Mouse (Mus musculus): ENCODE results near the gene Fbxo9.

The Fbxo9 gene

DNA sequence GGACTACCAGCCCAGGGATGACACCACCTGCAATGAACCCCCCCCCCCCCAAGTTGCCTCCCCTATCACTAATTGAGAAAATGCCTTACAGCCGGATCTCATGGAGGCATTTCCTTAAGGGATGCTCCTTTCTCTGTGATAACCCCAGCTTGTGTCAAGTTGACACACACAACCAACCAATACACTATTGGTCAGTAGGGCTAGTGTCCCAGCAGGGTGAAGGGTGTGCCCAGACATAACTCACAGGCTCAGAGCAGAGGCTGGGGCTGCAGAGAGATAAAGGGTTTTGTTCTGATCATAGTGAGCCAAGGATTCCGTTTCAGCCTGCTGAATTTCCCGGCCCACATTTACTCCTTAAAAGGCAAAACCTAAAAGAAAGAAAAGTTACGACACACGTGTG is 38.4 kb downstream of the Fbxo9 start:
- no peak for DNase-seq (ENCODE audit: low read depth, low spot score)

DNA sequence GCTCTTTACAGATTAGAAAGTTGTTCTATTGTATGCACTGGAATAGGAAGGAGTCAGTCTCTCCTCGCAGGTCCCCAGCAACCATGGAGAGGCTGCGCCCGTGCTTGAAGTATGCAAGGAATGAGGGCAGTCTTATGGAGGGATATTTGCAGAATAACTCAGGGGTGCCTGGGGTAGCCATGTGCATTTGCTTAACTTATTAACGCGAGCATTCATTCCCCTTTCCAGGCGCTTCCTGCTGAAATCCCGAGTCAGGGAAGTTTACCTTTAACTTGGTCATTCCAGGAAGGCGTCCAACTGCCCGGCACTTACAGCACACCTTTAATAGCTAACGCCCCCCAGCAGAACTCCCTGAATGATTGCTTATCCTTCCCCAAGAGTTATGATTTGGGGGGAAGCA is 44.7 kb downstream of the Fbxo9 start:
- DNase-seq (ENCODE audit: low read depth, low spot score): no peak

DNA sequence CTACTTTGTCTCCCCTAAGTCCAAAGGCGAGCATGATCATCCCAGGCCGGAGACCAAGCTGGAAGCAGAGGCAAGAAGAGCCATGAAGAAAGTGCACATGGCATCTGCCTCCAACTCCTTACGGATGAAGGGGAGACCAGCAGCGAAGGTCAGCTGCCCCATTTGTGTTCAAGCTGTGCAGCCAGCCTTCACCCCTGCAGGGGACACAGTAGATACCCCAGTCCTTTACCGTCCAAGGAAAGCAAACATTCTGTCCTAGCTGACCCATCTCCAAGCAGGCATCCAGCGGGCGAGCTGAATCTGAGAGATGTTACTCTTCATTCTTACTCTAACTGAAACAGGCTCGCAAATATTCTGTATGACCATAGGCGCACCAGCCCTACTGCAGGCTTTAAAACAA is 46.5 kb downstream of the Fbxo9 start:
- DNase-seq (ENCODE audit: low read depth, low spot score): no peak

DNA sequence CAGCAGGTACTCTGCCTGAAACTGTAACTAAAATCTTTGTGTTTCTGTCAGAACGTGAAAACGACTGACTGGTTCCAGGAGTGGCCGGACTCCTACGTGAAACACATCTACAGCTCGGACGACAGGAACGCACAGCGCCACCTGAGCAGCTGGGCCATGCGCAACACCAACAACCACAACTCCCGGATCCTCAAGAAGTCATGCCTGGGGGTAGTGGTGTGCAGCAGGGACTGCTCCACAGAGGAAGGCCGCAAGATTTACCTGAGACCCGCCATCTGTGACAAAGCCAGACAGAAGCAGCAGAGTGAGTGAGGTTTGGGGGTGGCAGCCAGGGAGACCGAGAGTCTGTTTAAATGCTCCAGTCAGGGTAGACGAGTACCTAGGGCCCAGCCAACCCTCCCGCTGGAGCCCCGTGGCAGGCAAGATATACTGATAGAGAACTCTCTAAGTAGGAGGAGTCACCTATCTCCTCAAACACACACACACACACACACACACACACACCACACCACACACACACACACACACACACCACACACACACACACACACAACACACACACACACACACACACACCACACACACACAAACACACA is 49.2 kb downstream of the Fbxo9 start:
- DNase-seq (ENCODE audit: low read depth, low spot score): no peak

DNA sequence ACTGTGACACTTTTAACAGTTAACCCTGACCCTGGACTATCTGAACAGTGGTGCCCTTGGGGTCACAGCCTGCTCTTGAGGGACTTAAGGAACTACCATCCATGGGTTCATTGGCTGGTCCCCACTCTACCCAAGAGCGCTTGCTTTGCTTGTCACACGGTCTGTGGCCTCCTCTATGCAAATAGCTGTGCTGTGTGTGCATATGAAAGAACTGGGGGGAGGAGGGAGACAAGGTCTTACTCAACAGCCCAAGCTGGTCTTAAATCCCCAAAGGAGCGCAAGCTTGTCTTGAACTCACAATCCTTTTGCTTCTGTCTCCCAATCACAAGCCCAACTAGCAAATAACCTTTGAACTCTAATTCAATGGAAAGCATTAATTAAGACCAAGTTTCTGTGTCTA is 54.6 kb downstream of the Fbxo9 start:
- no peak for DNase-seq (ENCODE audit: low read depth, low spot score)

DNA sequence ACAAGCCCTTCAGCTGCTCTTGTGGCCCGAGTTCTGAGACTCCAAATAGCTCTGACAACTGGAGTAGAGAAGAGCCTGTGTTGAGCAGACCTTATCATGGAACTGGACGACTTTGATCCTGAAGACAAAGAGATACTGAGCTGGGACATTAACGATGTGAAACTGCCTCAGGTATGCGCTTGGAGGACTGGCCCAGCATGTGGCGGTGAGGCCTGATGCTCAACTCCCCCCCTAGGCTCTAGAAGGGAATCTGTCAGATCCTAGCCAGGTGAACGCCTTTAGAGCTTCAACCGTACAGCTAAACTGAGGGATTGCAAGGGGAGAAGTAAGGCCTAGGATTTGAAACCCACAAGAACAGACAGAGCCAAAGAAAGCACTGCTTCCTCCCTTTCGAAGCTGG is 55.0 kb downstream of the Fbxo9 start:
- DNase-seq (ENCODE audit: low read depth, low spot score): no peak

DNA sequence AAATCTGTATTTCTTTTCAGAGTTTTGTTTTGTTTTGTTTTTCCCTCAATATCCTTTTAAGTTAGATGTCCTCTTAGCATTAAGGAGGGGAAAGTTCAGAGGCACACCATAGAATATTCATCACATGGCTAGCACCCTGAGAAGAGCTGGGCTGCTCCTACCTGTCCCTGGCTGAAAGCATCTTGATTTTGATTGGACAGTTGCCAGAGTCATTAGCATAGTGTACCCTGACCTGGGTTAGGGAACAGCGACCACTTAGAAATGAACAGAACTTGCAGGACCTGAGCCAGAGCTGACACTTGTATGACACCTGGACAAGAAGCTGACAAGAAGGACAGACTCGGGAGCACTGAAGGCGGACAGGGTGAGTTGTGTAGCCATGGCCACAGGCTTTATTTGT is 57.2 kb downstream of the Fbxo9 start, which contains the start of gene Gcm1:
Gene Gcm1, plus strand, starts transcription at position 248 of the 400 bp plus-strand sequence.
- DNase-seq (ENCODE audit: low read depth, low spot score): no peak

DNA sequence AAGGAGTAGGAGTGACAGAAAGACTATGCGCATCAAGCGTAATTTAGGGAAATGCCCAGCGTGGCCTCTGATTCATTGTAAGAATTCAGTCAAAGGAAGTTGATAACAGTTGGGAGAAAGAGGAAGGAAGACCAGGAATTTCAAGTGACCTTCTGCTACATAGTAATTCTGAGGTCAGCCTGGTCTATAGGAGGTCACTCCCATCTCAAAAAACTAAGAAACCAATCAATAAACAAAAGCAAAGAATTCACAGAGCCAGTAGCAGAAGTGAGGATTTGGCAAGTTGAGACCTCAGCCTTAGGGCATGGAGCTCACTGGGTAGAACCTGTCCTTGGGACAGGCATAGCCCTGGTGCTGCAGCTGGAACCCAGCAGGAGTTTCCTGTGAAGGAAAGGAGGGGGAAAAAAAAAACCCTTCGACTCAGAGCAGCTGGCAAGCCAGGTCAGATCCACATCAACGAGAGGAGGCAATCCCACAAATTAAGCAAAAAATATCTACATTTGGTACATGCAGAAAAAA is 58.4 kb downstream of the Fbxo9 start:
- DNase-seq (ENCODE audit: low read depth, low spot score): no peak

DNA sequence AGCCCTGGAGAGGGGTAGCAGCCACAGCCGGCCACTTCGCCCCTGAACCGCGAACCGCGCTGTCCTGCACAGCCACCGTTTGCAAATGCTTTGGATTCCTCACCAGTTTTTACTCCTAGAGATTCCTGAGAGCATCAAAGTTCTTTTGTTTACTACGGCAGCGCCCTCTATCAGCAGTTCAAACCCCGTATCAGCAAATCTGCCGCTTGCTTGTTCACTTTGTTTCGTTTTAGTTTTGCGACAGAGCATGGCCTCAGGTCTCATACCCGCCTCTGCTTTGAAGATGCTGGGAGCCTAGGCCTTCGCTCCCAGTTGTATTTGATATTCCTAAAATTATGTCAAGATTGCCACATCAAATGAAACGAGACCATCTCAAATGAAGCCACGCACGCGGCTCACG is 62.1 kb downstream of the Fbxo9 start:
- DNase-seq (ENCODE audit: low read depth, low spot score): no peak

DNA sequence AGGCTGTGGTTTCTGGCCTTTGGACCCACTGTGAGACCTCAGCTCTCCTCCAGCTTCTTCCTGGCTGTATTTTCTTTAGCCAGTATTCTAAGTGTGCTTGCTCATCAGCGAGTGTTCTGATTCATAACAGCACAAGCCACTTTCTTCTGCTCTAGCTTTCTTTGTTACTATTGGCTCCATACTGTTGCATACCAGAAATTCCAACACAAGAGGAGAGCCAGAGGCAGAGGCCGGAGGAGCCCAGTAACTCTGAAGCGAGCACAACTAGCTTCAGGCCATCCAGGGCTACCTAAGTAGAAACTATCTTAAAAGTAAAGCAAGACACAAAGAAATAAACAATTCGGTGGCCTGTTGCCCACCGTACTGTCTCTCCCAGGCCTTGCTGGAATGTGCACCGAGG is 63.7 kb downstream of the Fbxo9 start:
- no peak for DNase-seq (ENCODE audit: low read depth, low spot score)

DNA sequence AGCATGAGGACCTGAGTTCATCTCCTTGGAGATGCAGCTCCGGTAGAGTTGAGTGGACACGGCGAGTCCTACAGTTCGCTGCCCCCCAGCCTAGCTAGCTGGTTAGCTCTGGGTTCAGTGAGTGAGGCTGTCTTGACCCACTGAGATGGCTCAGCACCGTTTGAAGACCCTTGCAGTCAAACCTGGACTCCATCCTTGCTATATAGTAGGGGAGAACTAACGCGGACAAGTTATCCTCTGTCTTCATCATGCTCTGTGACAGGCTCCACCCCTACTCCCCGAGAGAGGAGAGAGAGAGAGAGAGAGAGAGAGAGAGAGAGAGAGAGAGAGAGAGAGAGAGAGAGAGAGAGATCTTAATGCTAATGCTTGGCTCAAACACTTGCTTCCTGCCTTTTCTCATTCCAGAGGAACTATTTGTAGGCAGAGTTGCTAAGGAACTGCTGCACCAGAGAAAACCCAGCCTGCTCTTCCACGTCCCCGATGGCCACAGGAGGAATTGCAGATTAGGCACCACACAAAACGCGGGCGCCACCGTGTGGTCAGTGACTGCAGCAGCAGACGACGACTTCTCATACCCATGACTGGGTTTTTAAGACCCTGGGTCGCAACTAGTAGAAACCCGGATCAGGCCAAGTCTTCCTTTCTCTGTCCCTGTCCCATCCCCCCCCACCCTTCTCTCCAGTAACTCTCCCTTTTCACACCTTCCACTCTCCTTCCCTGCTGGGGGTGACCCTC is 69.9 kb downstream of the Fbxo9 start:
- DNase-seq (ENCODE audit: low read depth, low spot score): peak; percentile 94

DNA sequence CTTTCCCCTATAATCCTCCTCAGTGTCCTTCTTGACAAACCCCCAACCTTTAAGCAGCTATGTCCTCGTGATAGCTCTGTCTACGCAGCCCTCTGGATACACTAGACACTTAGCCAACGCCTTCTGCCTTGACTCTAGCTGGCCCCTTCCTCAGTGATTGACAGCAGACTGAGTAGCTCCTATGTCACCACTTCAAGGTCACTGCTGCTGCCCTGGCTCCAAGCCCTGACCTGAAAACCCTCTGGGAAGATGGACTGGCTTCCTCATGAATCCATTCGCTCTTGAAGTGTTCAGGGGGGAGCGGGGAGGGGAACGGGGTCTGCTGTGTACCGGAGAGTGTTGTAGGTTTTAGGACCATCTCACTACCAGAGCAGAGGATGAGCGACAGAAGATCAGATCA is 73.0 kb downstream of the Fbxo9 start:
- no peak for DNase-seq (ENCODE audit: low read depth, low spot score)

DNA sequence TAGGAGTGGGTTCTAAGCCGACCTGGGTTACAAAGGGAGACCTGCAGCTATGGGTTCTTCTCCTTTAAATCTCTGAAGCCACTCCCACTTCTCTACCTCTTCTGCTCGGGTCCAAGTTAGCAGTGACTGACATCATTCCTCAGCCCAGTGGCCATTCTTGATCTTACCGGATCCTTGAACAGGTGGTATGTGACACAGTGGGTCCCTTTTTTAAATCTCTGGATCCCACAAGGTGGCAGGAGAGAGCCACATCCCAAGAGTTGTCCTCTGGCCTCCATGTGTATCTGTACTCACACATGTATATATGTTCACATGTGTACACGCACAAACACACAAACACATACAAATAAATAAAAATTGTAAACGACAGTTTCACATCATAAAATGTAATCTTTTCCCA is 73.6 kb downstream of the Fbxo9 start:
- no peak for DNase-seq (ENCODE audit: low read depth, low spot score)

DNA sequence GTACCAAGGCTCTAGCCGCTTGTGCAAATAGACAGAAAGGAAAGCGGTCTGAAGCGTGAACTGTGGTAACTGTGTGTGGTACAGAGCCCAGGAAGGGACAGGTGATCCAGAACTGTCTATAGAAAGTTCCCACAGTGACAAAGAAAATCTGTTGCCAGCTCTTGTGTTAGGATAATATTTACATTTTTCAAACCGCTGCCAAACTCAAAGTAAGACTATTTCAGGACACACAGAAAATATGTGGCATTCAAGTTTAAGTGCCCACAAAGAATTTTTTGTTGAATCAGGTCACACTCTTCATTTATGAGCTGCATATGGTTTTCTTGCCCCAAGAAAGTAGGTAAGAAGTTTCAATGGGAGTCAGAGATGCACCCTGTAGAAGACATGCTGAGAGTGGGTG is 75.9 kb downstream of the Fbxo9 start:
- no peak for DNase-seq (ENCODE audit: low read depth, low spot score)

Data from brain, adult 2 months (tissue).